Mouse (Mus musculus) skeletal muscle tissue, adult 2 months (tissue): Measurements from ENCODE around the gene Slc12a3.

Experiments used
- DNase-seq: peaks from one replicate; pipeline ENCODE4 v3.0.0-alpha.2; 2012; ENCODE audit warnings: low read depth, low spot score

Slc12a3 gene

DNA sequence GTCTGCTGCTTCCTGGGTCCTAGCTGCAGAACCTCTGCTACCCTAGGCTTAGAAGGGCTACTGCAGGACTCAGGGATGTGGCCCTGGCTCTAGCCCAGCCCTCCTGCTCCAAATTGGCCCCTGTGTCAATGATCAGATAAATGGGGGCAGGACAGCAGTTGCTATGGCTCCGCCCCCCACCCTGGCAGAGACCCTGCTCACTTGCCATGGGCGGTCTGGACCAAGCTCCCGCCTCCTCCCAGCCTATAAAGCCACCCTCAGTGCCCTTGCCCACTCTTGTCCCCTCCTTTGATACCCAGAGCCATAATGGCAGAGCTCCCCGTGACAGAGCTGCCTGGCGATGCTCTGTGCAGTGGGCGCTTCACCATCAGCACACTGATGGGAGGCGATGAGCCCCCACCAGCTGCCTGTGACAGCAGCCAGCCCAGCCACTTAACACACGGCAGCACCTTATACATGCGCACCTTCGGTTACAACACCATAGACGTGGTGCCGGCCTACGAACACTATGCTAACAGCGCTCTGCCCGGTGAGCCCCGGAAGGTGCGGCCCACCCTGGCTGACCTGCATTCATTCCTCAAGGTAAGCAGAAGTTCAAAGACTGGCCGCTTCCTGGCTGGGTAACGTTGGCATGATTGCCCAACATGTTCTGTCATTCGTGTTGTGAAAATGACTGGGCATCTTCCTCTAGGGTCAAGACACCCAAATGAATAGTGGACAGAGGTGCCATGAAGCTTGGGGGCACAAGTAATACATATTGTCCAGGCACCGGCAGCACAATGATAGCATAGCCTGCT is at the start of gene Slc12a3:
TSS of gene Slc12a3 (plus strand) at position 270 of the 797 bp plus-strand sequence.
- DNase-seq, result no peak

DNA sequence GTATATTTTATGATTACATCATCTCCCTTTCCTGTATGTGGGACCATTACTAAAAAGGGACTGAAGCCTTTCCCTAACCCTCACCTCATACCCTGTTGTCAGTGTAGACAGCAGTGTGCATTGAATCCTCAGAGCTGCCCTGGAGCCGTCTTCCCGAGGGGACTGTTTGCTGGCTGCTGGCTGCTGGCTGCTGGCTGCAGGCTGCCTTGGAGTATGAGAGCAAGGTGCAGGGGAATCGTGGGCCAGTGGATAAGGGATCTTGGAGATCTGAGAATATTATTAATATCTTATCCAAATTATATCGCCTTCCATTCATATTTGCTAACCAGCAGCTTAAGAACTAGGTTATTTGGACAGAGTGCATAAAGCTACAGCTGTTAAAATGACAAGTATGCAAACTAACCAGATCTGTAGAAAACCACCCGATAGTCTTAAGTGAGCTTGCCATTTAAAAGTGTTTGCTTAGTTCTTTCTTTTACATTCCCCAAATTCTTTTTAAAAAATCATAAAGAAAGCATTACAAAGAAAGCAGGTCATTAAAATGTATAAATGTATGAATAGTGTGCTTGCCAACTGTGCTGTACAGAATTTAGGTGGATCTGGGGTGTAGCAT is 48.9 kb upstream of the Slc12a3 start:
- DNase-seq, result no peak

DNA sequence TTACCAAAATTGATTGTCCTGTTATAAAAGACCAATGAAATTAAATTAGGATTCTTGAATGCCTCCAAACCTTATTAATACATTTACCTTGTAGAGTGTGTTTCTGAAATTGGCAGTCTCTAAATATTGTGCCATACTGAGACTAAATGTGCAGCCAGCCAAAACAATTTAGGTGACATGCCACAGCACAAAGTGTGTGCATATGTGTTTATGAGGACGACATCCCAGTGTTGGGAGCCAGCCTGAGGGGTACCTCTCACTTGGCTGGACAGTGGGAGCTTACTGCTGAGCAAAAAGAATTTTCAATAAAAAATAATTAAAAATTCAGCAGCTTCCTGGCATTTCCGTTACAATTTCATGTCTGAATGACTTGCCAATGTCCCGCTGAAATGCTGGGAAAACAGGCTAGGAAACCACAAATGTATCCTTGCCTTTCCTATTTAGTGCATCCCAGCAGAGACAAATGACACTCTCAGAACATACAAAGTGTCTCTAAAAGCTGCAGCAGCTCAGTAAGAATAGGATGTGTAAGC is 46.5 kb upstream of the Slc12a3 start:
- DNase-seq, result no peak

DNA sequence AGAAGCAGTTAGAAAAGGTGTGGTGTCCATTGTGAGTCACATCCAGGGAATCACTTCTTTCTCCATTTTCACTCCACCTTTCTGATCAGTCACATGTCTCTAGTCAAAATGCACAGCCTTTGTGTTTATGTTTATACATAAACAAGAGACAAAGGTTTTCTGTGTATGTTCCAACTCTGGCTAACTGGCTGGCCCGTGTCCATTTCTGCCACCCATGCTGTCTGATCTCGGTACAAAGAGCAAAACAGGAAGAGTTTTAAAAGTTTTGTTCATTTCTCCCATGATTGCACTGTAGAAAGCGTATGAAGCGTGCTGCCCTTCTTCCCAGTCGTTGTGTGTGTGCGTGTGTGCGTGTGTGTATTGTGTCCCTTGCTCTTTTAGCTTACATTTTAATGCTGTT is 44.8 kb upstream of the Slc12a3 start:
- DNase-seq, result no peak

DNA sequence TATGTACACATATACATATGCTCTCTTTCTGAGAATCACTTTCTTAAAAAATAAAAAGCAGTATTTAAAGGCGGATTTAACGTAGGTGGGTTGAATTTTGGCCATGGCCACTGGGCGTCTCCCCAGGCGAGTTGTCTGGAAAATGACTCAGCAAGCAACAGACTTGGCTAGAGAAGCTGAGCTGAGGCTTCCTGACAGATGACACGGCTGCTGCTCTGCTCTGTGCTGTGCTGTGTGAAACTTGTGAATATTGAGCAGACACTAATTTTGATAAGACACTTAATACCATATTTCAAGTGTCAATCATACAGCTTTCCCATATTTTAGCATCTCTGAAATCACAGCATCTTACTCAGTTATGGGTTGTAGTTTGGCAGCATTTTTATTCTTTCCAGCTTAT is 38.4 kb upstream of the Slc12a3 start:
- DNase-seq, result peak; percentile 63

DNA sequence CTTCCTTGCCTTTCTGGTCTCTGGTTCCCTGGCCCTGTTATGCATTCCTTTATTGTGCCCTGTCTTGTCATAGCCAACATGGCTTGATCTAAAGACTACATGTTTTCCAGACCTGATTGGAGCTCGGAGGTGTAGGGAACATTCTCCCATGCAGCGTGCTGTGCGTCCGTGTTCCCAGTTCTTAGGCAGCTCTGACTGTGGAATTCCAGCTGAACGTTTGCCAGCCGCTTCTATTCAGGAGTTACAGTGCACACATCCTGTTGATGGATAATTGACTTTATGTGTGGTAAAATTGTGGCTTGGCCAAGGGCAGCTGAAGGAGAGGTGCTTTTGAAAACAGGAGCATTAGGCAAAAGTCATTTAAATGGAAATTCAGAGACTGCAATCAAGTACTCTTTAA is 36.9 kb upstream of the Slc12a3 start:
- DNase-seq, result peak; percentile 11

DNA sequence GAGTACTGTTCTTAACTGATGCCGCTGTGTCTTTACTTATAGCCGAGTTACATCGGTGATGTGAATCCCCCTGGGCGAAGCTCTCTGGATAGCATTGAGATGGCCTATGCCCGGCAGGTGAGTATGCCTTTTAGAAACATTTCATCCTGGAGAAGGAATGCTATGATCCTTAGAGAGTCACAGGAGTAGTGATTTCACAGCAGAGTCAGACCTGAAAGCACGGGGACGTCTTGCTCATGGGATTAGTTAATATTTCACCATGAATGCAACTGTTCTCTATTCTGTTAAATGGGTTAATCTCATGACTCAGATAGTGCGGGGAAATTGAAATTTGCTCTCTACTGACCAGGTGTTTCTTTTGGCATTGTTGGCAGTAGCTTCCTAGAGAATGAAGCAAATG is 36.4 kb upstream of the Slc12a3 start:
- no peak for DNase-seq

DNA sequence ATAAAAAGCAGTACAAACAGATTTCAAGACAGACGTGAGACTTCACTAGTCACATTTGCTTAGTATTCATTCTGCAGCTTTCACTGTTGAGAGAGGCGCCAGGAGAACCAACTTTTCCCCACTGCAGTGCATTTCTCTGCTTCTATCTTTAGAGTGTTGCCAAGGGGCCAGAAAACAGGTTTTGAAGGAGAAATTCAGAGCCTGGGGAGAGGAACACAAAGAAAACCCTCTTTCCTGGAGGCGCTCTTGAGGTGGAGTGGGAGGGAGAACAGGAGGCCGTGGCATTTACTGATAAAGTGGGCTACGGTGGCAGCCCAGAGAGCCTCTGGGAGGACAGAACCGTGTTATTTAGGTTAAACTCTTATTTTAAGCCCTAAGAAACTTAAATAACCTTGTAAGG is 33.3 kb upstream of the Slc12a3 start:
- DNase-seq, result no peak

DNA sequence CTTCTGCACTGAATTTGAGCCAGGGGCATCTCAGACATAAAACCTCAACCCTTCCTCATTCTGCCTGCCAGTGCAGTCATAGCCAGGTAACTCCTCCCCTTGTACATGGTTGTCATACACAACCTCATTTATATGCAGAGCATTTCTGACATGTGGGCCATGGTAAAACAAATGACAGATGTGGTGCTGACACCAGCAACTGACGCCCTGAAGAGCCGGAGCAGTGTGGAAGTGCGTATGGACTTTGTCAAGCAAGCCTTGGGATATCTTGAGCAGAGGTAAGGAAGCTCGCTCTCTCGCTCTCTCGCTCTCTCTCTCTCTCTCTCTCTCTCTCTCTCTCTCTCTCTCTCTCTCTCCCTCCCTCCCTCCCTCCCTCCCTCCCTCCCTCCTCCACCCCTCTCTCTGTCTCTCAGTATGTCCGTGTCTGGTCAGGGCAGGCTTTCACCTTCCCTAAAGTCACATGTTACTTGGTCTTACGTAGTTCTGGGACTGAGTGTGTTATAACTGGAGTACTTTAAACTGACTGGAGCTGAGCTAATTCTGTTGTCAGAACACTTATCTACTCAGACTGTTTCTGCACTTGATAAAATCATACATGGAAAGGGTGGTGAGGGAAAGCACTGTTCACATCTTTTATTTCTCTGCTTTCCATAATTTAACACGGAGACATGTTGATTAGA is 32.5 kb upstream of the Slc12a3 start:
- no peak for DNase-seq

DNA sequence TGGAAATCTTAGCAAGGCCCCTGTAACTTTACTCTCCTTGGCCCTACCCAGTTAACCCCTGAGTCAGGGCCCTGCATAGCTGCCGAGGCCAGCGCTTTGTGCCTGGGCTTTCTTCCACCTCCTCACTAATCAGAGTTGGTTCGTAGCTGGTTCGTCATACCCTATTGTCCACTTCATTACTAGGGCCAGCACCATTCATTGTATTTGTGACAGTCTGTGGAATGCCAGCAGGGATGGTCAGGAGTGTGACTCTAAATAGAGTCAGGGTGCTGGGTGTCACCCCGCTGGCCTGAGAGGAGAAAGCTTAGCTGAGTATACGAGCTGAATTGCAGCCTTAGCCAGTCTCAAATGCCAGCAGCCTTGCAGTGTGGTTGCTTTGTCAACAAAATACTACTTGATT is 31.9 kb upstream of the Slc12a3 start:
- DNase-seq, result peak; percentile 50

DNA sequence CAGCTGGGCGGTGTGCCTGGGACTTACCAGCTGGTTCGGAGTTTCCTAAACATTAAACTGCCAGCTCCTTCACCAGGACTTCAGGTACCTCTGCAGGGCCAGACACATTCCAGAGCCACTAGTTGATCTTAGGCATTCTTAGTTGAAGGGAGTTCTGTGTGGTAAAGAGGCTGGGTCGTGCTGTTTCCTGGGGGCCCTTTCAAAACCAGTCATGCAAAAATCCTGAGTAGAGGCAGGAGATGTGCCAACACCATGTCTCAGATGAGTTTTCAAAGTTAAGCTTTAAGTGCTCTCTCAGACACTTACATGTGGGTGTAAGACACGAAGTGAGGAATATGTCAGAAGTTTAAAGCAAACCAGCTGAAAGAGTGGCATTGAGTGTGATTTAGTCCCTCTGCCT is 28.2 kb upstream of the Slc12a3 start:
- no peak for DNase-seq

DNA sequence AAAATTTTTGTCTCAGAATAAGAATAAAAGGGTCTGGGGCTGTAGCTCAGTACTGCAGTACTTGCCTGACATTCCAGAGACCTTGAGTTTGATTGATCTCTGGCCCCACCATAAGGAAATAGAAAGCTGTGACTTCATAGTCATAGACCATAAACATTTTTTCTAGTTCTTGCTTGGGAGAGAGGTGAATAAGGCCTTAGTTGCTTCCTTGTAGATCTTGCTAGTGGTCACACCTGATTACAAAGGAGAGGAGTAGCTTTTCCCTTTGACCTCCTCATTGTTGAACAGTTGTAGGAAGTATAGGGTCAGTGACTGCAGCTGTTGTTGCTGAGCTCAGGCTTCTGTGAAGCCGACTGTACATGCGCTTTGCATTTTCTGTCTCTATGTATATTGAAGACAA is 24.6 kb upstream of the Slc12a3 start:
- DNase-seq, result no peak

DNA sequence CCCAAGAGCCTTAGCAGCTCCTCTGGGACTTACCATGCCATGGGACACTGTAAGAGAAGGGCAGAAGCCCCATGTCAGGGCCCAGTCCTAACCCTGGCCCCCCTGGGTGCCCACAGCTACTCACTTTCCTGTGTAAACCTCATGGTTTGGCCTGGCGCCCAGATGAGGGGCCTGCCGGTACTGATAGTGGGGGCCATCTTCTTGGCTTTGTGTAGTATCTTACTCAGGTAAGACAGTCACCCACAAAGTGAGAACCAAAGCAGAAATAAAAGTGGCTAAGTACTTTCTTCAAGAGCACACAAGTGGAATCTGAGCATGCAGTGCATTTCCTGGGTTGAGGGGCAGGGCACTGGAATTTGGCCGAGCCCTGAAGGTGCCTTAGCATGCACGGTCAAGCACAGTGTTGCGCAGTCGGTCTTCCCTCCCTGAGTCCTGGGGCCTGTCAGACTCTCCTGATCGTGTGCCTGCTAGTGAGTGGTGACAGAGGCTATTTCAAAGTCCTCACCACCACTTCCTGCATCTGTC is 21.9 kb upstream of the Slc12a3 start:
- DNase-seq, result no peak

DNA sequence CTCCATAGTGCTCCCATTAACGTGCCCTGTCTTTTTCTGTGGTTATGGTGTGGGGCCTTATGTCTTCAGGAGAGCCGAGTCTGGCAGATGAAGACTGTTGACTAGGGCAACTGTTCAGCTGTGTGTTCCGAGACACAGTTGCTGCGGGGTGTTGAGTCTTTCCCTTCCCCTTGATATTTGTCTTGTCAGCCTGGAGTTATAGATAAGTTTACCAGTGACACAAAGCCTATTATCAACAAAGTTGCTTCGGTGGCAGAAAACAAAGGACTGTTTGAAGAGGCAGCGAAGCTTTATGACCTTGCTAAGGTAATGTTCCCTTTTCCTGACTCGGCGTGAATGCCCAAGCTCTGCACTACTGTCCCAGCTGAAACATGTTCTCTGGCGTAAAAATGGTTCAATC is 21.3 kb upstream of the Slc12a3 start:
- no peak for DNase-seq

DNA sequence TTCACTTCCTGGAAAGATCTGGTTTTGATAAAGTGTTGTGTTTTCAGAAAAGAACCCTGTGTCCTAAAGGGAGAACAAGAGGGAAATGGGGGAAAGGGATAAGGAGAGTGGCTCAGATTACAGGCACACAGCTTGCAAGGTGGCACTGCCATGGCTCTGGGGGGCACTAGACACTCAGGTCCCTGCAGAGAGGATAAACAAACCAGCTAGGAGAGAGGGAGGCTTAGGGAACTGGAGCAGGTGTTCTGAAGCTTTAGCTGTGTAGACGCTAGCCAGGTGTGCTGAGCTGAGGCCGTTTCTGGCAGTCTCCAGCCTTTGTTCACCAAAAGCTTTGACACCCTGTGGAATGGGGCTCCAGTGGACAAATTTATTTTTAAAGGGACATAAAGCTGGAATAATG is 14.9 kb upstream of the Slc12a3 start:
- no peak for DNase-seq

DNA sequence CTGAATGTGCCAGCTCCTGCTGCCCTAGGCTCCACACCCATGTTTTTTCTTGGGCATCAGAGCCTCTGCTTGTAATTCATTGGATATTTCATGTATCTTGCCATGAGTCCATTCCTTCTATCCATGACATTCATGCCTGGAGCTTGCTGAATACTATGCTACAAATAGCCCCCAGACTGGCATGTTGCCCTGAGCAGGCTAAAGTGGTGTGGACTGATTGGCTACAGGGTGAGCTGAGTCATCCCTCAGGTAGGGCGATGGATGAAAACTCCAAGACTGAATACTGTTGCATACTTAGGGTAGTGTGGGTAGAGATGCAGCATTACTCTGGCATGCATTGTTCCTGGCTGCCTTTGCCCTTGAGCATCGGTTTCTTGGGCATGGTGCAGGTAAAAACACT is 11.8 kb upstream of the Slc12a3 start:
- DNase-seq, result peak; percentile 42

DNA sequence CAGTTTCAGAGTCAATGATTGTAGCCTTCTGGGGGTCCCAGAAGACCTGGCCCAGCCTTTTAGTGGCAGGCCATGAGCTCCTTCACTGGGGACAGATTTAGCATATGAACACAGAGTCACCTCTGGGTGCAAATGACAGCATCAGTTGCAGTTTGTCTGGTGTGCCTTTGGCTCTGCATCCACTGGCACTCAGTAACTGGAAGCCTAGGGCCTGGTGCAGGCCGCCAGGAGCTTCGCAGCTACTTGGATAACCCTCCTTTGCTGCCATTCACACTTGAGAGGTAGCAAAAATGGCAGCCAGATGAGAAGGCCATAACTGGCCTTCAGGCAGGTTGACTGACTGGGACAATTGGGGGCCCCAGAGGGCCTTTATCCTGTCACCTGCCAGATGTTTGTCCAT is 11.3 kb upstream of the Slc12a3 start:
- DNase-seq, result peak; percentile 71

DNA sequence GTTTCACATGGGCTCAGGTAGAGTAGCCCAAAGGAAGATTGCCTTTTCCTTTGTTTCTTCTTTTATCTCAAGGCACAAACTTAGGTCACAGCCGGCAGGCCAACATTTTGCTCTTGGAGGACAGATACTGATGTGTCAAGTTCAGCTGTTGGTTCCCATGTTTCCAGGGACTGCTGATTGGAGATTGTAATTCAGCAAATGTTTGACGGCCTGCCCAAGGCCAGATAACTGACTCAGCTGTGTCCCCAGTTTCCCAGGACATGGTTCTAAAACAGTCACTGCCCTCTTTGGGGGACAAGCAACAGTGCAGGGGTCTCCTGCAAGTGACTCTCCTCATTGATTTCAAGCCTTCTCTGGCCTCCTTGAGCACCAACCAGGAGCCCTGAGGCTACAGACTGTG is 9.0 kb upstream of the Slc12a3 start:
- no peak for DNase-seq

DNA sequence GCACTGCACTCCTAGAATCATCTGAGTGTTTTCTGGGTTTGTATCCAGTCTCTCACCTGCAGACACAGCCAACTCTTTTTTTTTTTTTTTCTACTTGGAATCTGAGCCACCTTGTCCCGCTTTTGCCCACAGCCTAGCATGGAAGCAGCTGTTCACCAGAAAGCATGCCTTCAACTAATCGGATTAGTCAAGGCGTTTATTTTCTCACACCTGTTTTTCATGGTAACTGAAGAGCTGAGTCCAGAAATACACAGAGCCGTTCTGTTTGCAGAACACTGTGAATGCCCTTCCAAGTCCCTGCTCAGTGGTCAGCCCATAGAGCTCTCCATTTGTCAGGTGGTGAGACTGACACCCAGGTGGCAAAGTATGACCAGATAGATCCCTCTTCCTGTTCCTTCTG is 6.9 kb upstream of the Slc12a3 start:
- peak; percentile 84 for DNase-seq

DNA sequence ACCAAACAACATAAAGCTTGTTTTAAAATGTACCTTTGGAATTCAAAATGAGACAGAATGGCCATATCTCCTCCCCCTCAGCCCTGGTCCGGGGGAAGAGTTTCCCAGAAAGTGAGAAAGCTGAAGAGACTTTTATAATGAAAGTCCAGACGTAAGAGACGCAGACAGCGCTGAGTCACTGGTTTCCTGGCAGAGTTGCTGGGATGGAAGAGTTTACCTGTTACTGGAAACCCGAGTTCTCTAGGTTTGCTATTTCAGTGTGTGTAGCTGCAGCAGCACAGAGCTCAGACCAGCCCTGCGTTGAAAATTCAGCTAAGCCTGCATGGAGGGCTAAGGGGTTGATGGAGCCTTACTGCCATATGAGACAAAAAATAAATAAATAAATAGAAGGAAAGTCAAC is 6.0 kb upstream of the Slc12a3 start:
- DNase-seq, result peak; percentile 59

DNA sequence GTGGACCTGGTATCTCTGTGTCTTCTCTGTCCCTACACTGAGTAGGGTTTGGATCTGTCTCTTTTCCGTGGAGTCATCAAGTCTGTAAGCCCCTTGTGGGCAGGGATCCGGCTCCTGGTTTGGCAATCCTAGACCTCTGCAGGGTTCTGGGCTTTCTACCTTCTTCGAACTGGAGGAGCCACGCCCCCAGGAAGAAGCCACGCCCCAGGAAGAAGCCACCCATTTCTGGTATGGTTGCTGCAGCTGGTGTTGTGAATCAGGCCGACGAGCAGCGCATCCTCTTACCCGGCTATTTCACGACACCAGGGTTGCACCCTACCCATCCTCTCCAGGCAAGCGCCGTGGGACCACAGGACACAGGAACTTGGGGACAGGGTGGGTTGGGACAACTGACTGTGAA is 4.9 kb upstream of the Slc12a3 start:
- DNase-seq, result no peak

DNA sequence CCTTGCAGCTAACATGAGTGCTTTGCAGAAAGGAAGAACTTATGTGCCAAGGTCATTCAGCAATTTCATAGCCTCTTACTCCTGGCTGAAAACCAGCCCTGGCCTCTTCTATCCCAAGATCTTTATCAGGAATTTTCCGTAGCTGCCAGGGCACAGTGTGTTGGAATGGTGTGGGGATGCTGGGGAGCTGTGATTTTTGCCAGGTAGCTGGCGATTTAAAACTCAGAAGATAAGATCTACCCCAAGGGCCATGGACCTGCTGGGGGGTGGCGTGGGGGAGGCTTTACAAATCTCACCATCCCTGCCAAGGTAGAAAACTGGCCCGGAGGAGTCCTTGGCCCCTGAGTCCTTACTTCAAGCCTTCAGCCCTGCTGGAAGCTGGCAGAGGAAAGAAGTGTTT is 3.0 kb upstream of the Slc12a3 start:
- DNase-seq, result no peak
